Mouse (Mus musculus): ENCODE measurements around the gene Ptprc.

GRCm38 (mm10) chr1:138162638-138163037 lies 12.9 kb downstream of the Ptprc start:
- TF ChIP-seq POLR2A (IDR thresholded peaks at IDR 0.05; ENCODE audit: borderline replicate concordance, extremely low read depth, low read depth, low read length), result no peak
- TF ChIP-seq CTCF (IDR thresholded peaks at IDR 0.05; ENCODE audit: insufficient read depth, low read length), result no peak

Measured in lung, adult 2 months (tissue).